Mouse (Mus musculus) large intestine, adult 2 months (tissue): ENCODE results near the gene Scfd2. TPM values are rescaled to one million over a fixed set of nuclear protein-coding genes. Genes with fewer than 3 reads are reported as not detected.

Experiments
- DNase-seq: peaks from one replicate; pipeline ENCODE4 v3.0.0-alpha.2; 2012; ENCODE audit warnings: low read depth, low spot score
- WGBS: fragments of 180-500 bp; shearing (Covaris S2); methylation state at CpG from one replicate; pipeline ENCODE4 v1.1.7; 2018; 5-methylcytosine and 5-hydroxymethylcytosine counted together
- polyA plus RNA-seq: library from polyadenylated mRNA; depleted of rRNA; stranded (reverse); fragments of >200 nt; gene quantifications from 2 replicates; pipeline ENCODE4 v1.2.3, GENCODE M21; 2012

Gene Scfd2
- polyA plus RNA-seq, 1 experiment: 13.4 TPM

DNA sequence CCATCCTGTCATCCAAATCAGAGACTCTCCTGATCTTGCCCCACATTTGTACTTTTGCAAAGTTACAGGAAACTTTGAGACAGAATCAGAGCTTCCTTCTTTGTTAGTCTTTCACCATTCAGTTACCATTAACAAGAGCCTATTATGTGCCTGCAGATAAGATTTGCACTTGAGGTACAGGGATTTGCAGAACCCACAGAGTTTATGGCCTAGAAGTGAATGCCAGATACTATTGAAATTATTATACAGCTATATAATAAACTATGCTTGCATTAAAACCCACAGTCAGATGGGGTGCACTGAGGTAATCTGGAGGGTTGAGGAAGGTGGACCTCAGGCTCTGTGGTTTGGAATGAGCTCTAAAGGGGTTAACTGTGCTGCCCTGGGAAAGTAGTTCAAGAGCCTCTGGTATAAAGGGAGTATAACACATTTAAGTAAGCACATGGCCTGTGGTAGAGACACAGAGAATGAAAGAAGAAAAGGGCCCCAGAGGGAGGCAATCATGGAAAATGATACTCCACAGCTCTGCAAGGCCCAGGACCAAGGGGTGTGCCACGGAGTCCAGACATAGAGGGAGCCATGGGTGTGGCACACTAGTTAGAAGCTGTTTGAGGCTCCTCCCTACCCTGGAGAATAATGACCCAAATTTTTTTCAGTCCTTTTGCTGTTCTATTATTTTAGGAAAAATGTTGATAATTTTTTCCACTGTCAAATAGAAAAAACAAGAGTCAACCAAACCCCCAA lies 144.2 kb downstream of the Scfd2 start:
- WGBS: 21% methylated on average over 1 of the region's 1 CpGs
- no peak for DNase-seq

DNA sequence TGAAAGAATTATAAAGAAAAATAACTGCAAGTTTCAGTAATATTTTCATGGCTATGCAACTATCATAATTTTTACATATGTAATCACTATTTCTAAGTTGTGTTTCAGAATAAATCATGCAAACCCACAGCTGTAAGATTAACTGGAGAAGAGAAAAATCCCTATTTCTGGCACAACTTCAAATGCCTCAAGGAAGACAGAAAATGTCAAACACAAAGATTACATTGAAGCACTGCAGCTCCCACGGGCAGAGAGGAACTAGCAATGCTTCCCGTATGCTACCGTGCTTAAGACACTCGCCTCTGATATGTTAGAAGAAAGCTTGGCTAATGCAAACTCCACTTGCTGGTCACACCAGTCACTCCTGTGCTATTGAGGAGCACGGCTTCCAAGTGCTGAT lies 151.5 kb downstream of the Scfd2 start:
- no peak for DNase-seq
- 64% methylated on average over 5 of the region's 5 CpGs for WGBS

DNA sequence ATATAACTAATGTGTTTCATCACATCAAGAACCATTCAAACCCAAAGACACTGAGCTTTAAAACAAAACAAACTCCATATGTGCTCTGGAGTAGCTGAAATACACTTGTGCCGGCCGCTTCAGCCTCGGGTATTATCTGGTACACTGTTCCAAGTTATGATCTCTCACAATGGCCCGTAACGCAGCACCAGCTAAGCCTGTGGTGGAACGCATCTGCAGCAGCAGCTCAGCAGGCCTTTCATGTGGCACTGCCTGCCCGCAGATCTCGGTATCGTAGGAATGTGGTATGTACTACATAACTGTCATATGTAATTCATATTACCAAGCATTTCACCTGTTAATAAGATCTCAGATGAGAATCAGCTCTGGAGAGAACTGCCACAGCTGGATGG lies 164.9 kb downstream of the Scfd2 start:
- DNase-seq: no peak
- WGBS: 94% methylated on average over 9 of the region's 9 CpGs

DNA sequence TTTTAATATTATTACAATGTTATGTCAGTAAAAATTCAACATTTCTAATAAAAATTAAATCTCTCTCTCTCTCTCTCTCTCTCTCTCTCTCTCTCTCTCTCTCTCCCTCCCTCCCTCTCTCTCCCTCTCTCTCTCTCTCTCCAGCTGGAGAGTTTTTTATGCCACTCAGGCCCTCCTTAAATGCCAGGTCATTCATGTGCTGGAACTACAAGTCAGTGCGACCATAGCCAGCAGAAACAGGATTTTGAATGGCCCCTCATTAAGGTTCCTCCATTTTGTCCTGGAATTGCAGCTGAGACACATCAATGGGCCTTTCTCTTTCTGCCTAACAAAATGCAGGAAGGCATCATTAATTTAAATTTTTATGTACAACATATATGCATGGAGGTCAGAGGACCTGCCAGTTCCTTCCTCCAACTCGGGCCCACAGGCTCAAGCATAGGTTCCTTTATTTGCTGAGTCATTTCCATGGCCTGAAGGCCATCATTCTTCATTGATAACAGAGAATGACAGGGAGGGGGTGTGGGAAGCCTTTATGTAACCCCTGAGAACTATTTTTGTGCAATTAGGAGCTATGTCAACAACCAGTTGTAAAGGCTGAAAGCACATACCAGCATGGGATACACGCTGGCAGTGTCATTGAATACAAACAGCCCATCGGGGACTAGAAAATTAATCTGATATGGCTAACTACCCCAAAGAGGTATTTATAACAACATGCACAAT lies 165.4 kb downstream of the Scfd2 start:
- 57% methylated on average over 4 of the region's 4 CpGs for WGBS
- no peak for DNase-seq

DNA sequence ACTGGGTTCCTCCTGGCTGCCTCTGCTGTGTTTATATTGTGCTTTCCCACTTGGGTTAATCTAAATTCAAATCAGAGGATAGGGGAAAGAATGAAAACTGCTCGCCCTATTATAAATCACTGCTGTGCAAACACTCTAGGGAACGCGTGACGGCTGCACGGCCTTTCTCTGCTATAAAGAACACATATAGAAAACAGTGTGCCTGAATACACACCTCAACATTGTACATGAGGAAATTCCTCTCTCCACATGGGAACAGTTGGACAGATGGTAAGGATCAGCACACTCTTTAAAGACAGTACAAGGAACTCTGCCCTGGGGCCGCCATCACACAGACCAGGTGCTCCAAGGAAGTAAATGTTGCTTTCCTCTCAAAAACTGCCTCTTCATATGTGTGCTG lies 166.2 kb downstream of the Scfd2 start:
- DNase-seq: no peak
- WGBS: 31% methylated on average over 6 of the region's 6 CpGs

DNA sequence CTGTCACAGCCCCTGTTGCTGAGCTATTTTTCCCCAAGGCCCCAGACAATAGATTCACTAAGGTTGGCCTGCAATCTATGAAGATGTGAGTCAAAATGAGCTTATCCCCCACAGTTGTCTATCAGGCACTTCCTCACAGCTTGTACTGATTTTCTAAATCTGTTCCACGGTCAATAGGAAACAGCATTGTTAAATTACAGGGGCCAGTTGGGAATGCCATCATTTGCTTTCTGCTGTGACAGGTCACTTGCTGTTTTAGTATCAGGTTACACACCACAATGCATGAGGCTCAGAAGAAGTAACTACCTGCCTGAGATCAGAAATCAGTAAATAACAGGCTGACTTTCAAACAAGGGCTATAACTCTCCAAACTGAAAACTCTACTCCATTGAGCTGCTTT lies 168.3 kb downstream of the Scfd2 start:
- 60% methylated on average over 1 of the region's 1 CpGs for WGBS
- DNase-seq: no peak

DNA sequence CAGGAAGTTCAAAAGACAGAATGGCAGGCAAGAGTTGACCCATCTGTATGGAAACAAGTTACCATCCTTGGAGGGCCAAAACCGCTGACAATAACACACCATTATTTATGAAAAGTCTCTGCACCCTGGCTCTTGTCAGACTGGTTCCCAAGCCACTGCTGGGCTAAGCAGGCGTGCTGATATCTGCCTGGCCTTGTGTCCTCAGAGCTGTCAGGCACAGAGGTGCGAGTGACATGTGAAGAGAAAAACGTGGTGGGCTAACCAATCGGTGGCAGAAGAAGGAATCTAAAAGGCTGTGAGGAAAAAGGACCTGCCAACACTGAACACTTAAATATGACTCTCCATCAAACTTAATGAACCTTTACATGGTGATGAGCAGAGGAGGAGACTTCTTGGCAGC lies 170.0 kb downstream of the Scfd2 start:
- DNase-seq: no peak
- WGBS: 76% methylated on average over 5 of the region's 5 CpGs

DNA sequence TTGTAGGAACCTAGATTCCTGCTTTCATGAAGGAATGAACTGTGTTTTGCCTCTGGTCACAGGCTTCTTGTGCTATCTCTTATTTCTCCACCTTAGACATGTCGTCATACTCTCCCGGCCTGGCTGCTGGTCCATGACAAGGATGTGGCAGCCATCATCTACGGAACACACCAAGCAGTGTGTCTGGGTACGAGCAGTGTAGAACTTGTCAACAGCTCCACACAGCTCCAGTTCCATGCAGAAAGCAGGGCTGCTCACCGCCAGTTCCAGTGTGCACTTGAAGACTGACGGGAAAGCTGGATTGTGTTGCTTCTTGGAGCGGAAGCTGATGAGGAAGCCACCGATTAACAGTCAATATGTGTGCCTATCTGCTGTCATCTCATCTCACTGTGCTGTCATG lies 173.5 kb downstream of the Scfd2 start:
- no peak for DNase-seq
- 95% methylated on average over 8 of the region's 8 CpGs for WGBS

DNA sequence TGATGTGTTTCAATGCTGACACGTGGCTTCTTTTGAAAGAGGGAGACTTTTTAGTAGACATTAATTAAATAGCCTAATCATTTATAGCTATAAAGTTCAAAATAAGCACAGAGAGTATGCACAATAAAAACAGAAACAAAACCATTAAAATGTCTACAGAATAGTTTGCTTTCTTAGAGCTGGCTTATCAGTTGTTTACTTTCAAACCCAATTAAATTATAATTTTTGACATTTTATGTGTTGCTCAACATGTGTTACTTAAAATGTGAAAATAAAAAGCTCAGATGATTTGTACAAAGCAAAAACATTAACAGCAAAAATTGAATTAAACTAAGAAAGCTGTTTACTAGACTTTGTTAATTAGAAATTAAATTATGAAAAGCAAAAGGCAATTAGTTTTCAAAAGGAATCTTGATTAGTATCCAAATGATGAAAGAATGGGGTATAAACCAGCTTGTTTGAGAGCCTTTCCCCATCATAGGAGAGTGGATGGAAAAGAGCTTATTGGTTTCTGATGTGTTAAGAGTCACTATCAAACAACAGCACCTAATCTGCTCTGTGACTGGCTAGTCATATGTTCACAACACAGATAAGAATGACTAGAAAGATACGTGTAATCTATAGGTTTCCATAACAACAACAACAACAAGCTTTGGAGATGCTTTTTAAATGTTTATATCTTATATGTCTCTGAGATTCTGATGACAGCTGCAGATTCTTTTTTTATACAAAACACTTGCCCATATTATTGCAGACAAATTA lies 176.0 kb downstream of the Scfd2 start:
- WGBS: 75% methylated on average over 2 of the region's 2 CpGs
- no peak for DNase-seq

DNA sequence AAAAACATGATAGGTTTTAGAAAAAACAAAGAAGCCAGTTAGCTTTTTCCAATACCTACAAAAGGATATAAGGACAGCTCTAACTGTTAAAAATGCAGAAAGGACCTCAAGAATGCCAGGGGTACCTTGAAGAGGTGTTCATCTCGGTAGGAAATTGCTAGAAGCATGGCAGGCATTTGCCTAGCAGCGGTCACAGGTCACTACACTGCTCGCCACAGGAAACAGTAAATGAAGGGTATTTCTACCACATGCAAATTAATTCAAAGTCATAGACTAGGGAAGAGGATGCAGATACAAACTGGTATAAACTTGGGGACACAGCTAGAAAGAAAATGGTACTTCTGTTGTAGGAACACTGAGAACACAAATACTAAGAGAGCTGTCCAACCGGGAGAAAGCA lies 180.7 kb downstream of the Scfd2 start:
- WGBS: 83% methylated on average over 4 of the region's 4 CpGs
- no peak for DNase-seq

DNA sequence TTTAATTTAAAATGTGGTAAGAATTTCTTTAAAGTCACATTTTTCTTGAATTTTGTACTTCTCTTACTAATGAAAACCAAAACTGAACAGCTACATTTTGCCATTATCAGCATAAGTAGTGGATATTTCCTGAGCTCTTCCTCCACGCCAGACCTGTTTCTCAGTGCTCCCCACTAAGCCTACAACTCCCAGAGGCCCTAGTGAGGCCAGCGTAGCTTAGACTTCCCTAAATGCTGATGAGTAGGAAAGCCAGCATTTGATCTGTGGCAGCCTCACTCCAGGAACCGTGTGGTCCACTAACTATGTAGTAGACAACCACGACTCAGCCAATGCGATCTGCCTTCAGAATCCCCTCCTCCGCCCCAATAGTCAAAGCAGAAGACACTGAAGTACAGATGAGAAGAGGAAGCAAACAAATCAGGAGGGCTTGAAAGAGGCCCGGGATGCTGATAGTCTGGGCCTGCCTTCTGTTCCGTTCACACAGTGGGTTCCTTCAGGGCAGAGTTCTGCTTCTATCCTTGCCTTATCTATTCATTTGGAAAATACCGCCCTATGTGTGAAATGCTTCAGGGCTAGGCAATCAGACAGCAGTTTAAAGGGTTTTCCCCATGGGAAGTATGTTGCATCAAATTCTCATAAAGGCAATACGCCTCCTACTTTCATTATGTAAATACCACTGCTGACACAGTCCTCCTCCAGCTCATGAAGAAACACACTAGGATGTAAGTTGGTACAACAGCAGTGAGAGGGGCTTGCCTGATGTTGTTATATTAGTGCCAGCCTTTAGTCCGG lies 183.3 kb downstream of the Scfd2 start:
- WGBS: 76% methylated on average over 11 of the region's 11 CpGs
- no peak for DNase-seq

DNA sequence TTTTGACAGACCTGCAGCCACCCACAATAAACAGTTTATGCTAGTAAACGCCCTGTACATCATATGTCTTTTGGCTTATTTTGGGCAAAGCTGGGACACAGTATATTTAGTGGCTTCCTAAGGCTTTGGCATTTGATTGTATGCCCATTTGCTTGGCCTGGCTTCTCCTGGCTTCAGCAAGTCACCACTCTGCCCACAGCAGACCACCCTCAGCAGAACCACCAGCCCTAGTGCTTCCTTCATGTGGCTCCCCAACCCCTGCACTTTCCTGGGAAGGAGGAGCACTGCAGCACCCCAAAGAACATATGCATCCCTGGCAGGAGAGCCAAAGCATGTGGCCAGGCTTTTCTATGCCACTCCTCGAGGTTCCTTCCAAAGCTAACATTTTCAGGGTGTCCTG lies 188.5 kb downstream of the Scfd2 start:
- WGBS: 34% methylated on average over 2 of the region's 2 CpGs
- no peak for DNase-seq

DNA sequence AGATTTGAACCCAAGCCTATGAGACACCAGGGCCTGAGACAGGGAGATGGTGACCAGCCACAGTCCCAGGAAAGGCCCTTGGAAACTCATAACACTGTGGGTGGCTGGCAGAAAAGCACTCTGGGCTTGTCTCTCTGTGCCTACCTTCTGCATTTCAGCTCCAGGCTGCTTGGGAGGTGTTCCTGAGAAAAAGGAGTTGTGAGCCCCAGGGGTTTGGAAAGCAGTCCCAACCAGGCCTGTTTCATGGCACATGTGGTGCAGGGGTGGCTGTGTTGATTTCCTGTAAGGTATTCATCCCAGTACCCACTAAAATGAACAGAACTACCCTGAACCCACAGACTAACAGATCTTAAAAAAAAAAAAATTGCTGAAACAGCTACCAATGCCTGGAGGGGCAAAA lies 189.0 kb downstream of the Scfd2 start:
- no peak for DNase-seq

DNA sequence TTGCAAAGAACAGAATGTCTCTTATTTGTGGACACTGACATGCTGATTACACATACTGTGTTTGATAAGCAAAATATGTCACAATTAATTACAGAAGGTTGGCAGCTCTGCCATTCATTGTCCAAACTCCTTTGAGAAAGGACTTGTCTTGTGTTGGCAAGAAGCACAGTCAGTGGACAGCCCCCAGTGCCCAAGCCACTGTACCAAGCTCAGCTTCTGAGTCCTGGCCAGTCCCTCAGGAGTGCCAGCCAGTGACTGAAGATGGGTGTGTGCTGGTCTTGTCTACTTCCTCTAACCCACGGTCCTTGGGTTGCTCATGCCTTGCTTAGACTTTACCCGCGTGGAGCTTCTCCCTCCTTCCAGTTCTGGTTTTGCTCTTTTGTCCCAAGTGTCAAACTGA lies 194.1 kb downstream of the Scfd2 start:
- no peak for DNase-seq
- WGBS: 67% methylated on average over 3 of the region's 3 CpGs

DNA sequence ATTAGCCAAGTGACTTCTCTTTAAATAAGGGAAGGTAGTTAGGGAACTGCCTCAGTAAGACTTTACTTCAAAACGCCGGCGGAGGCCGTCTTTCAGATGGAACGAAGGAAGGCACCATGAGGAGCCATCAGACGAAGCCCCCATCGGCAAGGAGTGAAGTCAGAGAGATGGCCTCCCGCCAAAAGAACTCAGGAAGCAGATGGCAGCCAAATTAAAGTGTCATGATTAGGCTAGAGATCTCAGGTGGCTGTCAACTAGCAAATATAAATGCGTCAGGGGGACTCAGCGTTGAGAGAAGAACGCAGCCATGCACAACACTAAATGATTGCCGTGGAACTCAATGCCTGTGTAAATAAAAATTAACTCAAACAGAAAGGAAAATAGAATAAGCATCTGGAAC lies 194.8 kb downstream of the Scfd2 start:
- WGBS: 85% methylated on average over 12 of the region's 12 CpGs
- no peak for DNase-seq

DNA sequence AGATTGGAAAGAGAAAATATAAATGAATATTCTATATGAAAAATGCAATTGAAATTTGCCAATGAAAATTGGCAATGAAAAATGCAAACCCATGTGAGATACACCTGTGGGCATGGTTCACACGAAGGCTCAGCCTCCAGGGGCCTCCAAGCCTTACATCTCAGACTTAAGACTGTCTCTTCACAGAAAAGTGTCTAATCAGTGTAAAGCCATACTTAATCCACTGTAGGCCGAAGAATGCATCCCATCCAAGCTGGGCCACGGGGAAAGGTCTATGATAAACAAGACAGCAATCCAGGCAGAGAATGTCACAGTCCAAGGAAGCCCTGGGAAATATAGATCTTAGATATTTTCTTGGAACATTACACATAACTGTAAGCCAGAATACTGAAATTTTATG lies 198.3 kb downstream of the Scfd2 start:
- 81% methylated on average over 3 of the region's 3 CpGs for WGBS
- no peak for DNase-seq

DNA sequence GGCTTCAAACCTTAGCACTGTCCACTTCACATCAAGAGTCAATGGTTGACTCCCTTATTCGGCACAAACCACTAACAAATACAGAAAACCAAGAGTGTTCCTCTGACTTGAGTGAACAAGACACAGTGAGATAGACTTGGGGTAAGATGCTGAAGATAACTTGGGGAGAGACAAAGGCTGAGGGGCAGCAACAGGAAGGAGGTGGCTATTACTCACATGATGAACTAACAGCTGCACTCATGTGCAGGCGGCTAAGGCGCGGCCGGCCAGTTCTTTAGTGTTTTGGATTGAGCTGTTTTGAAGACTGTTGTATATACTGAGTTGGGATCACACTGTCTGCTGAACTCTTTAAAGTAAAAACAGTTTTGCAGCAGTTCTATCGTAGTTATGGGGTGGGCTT lies 205.3 kb downstream of the Scfd2 start:
- DNase-seq: no peak
- WGBS: 83% methylated on average over 6 of the region's 6 CpGs

DNA sequence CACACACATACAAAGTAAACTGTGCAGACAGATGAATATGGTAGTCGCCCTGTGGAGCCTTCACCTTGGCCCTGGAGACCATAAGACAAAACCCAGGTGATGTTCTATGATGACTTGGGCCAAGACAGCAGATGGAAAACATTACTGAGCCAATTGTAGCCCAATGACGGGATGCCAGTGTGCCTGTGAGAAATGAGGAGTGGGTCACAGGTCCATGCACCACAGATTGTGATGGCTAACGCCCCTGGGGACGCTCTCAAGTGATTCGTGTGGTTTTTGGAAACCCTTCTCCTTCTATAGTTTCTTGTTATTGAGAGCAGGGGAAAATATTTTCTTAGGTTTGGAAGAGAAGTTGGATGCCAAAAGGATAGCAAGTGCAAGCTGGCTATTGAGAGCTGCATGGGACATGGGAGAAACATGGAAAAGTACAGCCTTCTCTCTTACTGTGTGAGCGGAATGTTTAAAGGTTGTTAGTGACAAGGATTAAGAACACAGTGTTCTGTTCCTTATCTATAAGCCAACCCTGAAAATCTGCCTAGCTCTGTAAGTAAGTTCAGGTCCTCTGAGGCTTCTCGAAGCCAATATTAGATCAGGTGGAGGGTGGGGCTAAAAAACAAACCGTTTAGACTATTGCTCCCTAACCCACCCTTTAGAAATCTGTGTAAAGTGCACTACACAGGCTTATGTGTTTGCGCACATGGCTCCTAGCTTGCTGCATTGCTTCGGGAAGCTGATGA lies 210.4 kb downstream of the Scfd2 start:
- WGBS: 76% methylated on average over 10 of the region's 10 CpGs

DNA sequence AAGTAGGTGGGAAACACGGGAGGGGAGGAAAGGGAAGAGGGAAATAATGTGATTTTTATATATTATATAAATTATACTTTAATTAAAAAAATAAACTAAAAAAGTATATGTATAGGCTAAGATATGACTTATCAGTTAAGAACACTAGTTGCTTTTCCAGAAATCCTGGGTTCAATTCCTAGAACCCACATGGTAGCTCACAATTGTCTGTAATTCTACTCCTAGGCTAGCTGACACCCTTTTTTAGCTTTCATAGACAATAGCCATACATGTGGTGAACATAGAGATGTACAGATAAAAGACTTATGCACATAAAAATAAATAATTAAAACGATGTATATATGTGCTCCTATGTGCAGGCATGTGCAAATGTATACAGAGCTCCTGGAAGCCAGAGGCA lies 212.0 kb downstream of the Scfd2 start:
- no peak for DNase-seq
- 73% methylated on average over 2 of the region's 2 CpGs for WGBS

More for the DNA sequence above, 210.4 kb downstream of the Scfd2 start:
- no peak for DNase-seq
